Mouse (Mus musculus): ENCODE results near the gene Cldn6. TPM values are rescaled to one million over a fixed set of nuclear protein-coding genes. Genes with fewer than 3 reads are reported as not detected.
A peak's percentile ranks its signal among the peaks of the same experiment; 100 is the strongest.

Cldn6 gene
- polyA plus RNA-seq, 1 experiment from 2014 or later, result 9.7 TPM

DNA sequence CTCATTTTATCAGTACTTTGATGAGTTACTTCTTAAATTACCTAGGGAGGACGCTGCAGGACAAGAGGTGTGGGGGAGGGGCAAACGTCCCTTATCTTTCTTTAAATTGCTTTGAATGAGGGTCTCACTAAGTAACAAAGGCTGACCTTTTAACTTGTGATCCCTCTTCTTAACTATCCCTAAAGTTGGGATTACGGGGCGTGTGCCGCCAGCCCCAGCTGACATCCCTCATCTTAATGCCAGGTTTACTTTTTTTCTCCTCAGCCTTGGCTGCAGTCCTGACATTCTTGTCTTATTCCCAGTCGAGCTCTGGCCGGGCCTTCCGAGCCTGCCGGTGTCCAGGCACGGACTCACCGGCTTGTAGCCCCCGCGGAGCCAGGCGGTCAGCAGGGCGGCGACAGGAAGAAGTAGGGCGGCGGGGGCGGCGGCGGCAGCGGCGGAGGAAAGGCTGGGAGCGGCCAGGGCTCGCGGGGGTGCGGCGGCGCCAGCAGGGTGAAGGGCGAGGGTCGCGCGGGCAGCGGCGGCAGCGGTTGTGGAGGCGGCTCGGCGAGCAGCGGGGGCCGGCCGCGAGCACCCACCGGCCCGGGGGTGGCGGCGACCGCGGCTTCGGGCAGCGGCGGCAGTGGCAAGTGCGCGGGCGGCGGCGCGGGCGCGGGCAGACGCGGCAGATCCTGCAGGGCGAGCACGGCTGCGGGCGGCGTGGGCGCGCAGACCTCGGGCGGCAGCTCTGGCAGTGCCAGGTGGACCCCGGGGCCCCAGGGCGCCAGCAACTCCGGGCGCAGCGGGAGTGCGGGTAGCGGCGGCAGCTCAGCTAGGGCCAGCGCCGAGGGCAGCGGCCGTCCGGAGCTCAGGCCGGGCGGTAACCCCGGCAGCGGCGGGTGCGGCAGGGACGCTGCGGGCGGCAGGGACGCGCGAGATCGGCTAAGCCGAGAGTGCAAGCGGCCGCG, 20.4 kb downstream of the Cldn6 start:
- H3K9me3 ChIP-seq (ENCODE audit: control insufficient read depth, low read length), result no peaks in the 10 kb centered on the region
- DNase-seq (ENCODE audit: low spot score) (peak; percentile 63), ATAC-seq (replicated peaks; ENCODE audit: low FRiP score) (peak; percentile 57)
- H3K4me2 ChIP-seq (ENCODE audit: low read depth, low read length, severe bottlenecking), result peak overlapping the region; percentile 100
- peak overlapping the region; percentile 62 for H3K4me3 ChIP-seq (ENCODE audit: low read depth, low read length)
- under 1% methylated on average over 96 of the region's 101 CpGs for WGBS
- H3K4me1 ChIP-seq (replicated peaks; ENCODE audit: control insufficient read depth, insufficient read depth, low read length), result no peaks in the 10 kb centered on the region; the same call in 1 of the 2 replicates
- H3K27me3 ChIP-seq (ENCODE audit: control insufficient read depth, insufficient read depth, low read length), result peaks cover 31% of the 10 kb centered on the region
- H3K27ac ChIP-seq (ENCODE audit: low read depth, low read length), result no peak overlapping the region
- H3K36me3 ChIP-seq (ENCODE audit: control insufficient read depth, insufficient read depth, low read length), result no peaks in the 10 kb centered on the region
- peak overlapping the region; percentile 46; the same call in 1 of the 2 replicates for H3K9ac ChIP-seq (ENCODE audit: low read length)

DNA sequence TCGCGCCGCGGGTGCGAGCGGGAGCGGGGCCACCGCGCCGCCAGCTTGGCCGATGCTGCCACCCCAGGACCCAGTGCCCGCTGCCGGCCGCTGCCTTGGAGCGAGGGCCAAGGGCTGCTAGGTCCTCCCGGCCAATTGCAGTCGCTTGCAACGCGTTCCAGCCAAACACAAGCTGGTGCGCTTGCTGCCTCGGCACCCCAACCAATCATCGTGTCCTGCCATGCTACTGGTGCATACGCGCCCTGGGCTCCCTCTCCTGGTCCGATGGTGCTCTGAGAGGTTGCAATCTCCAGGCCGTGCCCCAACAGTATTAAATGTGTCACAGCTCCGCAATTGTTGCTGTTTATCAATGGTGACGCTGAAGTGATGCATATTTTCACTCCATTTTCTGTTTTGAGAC, 21.0 kb downstream of the Cldn6 start:
- Histone ChIP-seq H3K27me3 (ENCODE audit: control insufficient read depth, insufficient read depth, low read length) (peaks cover 31% of the 10 kb centered on the region), H3K36me3 (ENCODE audit: control insufficient read depth, insufficient read depth, low read length) (no peaks in the 10 kb centered on the region), H3K4me1 (replicated peaks; ENCODE audit: control insufficient read depth, insufficient read depth, low read length) (no peaks in the 10 kb centered on the region; the same call in 1 of the 2 replicates), H3K4me2 (ENCODE audit: low read depth, low read length, severe bottlenecking) (peak overlapping the region; percentile 100), H3K4me3 (ENCODE audit: low read depth, low read length) (peak overlapping the region; percentile 62), H3K27ac (ENCODE audit: low read depth, low read length) (no peak overlapping the region), H3K9ac (ENCODE audit: low read length) (peak overlapping the region; percentile 46; the same call in 1 of the 2 replicates), H3K9me3 (ENCODE audit: control insufficient read depth, low read length) (no peaks in the 10 kb centered on the region)
- DNase-seq (ENCODE audit: low spot score) (peak; percentile 91), ATAC-seq (replicated peaks; ENCODE audit: low FRiP score) (peak; percentile 94)
- WGBS, result 1% methylated on average over 23 of the region's 28 CpGs

DNA sequence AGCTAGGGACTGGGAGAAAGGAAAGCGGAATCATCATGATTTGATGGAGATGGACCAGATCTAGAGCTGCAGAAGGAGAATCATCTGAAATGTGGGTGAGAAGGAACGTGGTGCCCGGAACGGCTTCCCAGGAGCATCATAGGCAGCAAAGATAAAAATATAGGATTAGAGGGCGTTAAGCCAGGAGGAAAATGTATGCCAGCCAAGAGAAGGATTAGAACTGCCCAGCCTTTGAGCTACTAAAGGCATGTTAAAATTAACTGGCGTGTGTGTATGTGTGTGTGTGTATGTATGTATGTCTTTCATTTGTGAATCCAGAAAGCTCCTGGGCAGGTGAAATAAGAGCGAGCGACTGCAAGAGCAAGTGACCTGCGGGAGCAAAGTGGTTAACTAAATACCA, 24.3 kb downstream of the Cldn6 start:
- no peak overlapping the region for H3K9ac ChIP-seq (ENCODE audit: low read length)
- 85% methylated on average over 9 of the region's 9 CpGs for WGBS
- H3K27ac ChIP-seq (ENCODE audit: low read depth, low read length), result no peak overlapping the region
- no peaks in the 10 kb centered on the region for H3K9me3 ChIP-seq (ENCODE audit: control insufficient read depth, low read length)
- H3K27me3 ChIP-seq (ENCODE audit: control insufficient read depth, insufficient read depth, low read length), result peaks cover 26% of the 10 kb centered on the region
- ATAC-seq (replicated peaks; ENCODE audit: low FRiP score) (no peak), DNase-seq (ENCODE audit: low spot score) (no peak)
- no peak overlapping the region for H3K4me3 ChIP-seq (ENCODE audit: low read depth, low read length)
- no peaks in the 10 kb centered on the region; the same call in 1 of the 2 replicates for H3K4me1 ChIP-seq (replicated peaks; ENCODE audit: control insufficient read depth, insufficient read depth, low read length)
- no peak overlapping the region for H3K4me2 ChIP-seq (ENCODE audit: low read depth, low read length, severe bottlenecking)
- H3K36me3 ChIP-seq (ENCODE audit: control insufficient read depth, insufficient read depth, low read length), result no peaks in the 10 kb centered on the region

DNA sequence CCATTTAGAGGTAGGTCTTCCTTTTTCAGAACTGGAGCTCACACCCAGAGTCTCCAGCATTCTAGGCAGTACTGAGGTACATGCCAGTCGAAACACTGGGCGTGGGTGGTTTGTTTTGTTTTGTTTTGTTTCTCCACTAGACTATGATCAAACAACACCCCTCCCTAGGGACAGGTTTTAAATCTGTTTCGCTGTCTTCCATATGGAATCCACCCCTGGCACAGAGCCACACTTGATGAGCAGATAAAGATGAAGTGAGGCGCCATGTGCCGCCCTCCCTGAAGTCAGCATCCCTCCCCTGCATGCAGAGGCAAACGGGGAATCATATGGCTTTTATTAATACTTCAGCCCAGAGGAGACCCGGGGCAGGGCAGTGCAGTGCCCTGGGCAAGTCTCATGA, 25.7 kb downstream of the Cldn6 start:
- no peak for DNase-seq (ENCODE audit: low spot score)
- Histone ChIP-seq H3K27me3 (ENCODE audit: control insufficient read depth, insufficient read depth, low read length) (peaks cover 12% of the 10 kb centered on the region), H3K9ac (ENCODE audit: low read length) (no peak overlapping the region), H3K36me3 (ENCODE audit: control insufficient read depth, insufficient read depth, low read length) (no peaks in the 10 kb centered on the region), H3K4me1 (replicated peaks; ENCODE audit: control insufficient read depth, insufficient read depth, low read length) (no peaks in the 10 kb centered on the region), H3K4me2 (ENCODE audit: low read depth, low read length, severe bottlenecking) (no peak overlapping the region), H3K27ac (ENCODE audit: low read depth, low read length) (no peak overlapping the region), H3K9me3 (ENCODE audit: control insufficient read depth, low read length) (no peaks in the 10 kb centered on the region), H3K4me3 (ENCODE audit: low read depth, low read length) (no peak overlapping the region)
- WGBS, result 64% methylated on average over 7 of the region's 7 CpGs
- ATAC-seq (replicated peaks; ENCODE audit: low FRiP score), result no peak

DNA sequence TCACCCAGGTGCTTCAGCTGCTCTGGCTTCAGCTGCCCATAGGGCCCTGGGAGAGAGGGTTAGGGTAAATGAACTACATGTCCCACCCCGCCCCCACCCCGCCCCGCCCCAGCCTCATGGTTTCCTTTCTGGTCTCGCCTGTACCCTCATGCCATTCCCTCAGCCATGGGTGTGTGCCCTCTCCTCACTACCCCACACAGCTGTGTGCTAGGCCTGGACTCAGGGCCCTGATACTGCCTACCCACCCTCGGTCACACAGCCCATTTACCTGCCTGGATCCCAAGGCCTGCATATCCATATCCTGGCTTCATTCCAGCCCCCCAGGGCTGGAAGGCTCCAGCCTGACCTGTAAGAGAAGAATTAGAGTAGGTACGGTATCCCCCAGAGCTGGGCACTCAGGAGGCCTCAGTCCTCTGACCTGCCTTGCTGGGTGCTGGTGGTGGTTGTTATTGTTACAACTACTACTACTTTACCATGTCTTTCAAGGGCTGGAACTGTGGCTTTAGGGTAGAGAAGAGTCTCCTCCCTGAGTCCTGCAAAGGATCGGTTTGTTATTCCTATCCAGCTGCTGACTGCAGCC, 26.6 kb downstream of the Cldn6 start:
- H3K4me3 ChIP-seq (ENCODE audit: low read depth, low read length), result no peak overlapping the region
- no peak overlapping the region for H3K27ac ChIP-seq (ENCODE audit: low read depth, low read length)
- no peaks in the 10 kb centered on the region for H3K9me3 ChIP-seq (ENCODE audit: control insufficient read depth, low read length)
- DNase-seq (ENCODE audit: low spot score) (no peak), ATAC-seq (replicated peaks; ENCODE audit: low FRiP score) (peak; percentile 51)
- no peak overlapping the region for H3K9ac ChIP-seq (ENCODE audit: low read length)
- no peaks in the 10 kb centered on the region for H3K36me3 ChIP-seq (ENCODE audit: control insufficient read depth, insufficient read depth, low read length)
- H3K27me3 ChIP-seq (ENCODE audit: control insufficient read depth, insufficient read depth, low read length), result peaks cover 5% of the 10 kb centered on the region
- H3K4me2 ChIP-seq (ENCODE audit: low read depth, low read length, severe bottlenecking), result no peak overlapping the region
- H3K4me1 ChIP-seq (replicated peaks; ENCODE audit: control insufficient read depth, insufficient read depth, low read length), result no peaks in the 10 kb centered on the region
- 74% methylated on average over 7 of the region's 7 CpGs for WGBS

DNA sequence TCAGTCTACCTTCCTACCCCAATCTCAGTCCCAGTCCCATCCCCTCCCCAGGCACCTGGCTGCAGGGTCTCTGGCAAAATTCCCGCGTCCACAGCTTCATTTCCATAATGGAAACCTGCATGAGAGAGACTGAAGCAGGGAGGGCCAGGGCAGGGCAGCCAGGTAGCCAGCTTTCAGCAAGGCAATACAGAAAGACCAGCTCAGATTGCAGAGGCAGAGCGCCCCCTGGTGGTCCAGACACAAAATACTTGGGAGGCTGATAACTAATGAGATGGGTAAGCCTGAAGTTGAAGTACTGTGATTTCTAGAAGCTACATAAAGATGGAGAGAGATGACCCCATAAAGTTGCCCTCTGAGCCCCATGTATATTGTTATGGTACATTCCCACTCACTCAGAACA, 27.2 kb downstream of the Cldn6 start:
- peak; percentile 89 for DNase-seq (ENCODE audit: low spot score)
- Histone ChIP-seq H3K4me2 (ENCODE audit: low read depth, low read length, severe bottlenecking) (no peak overlapping the region), H3K27ac (ENCODE audit: low read depth, low read length) (no peak overlapping the region), H3K36me3 (ENCODE audit: control insufficient read depth, insufficient read depth, low read length) (no peaks in the 10 kb centered on the region), H3K9ac (ENCODE audit: low read length) (no peak overlapping the region), H3K9me3 (ENCODE audit: control insufficient read depth, low read length) (no peaks in the 10 kb centered on the region), H3K27me3 (ENCODE audit: control insufficient read depth, insufficient read depth, low read length) (no peaks in the 10 kb centered on the region; the same call in 1 of the 2 replicates), H3K4me1 (replicated peaks; ENCODE audit: control insufficient read depth, insufficient read depth, low read length) (no peaks in the 10 kb centered on the region), H3K4me3 (ENCODE audit: low read depth, low read length) (no peak overlapping the region)
- ATAC-seq (replicated peaks; ENCODE audit: low FRiP score), result peak; percentile 67
- 2% methylated on average over 3 of the region's 3 CpGs for WGBS

GRCm38 (mm10) chr17:23717003-23717402, 38.0 kb downstream of the Cldn6 start:
- Histone ChIP-seq H3K27me3 (ENCODE audit: control insufficient read depth, insufficient read depth, low read length) (no peaks in the 10 kb centered on the region), H3K4me1 (replicated peaks; ENCODE audit: control insufficient read depth, insufficient read depth, low read length) (no peaks in the 10 kb centered on the region), H3K9ac (ENCODE audit: low read length) (no peak overlapping the region), H3K9me3 (ENCODE audit: control insufficient read depth, low read length) (no peaks in the 10 kb centered on the region), H3K4me2 (ENCODE audit: low read depth, low read length, severe bottlenecking) (no peak overlapping the region), H3K36me3 (ENCODE audit: control insufficient read depth, insufficient read depth, low read length) (no peaks in the 10 kb centered on the region), H3K27ac (ENCODE audit: low read depth, low read length) (no peak overlapping the region), H3K4me3 (ENCODE audit: low read depth, low read length) (no peak overlapping the region)
- ATAC-seq (replicated peaks; ENCODE audit: low FRiP score) (no peak), DNase-seq (ENCODE audit: low spot score) (no peak)
- WGBS, result 63% methylated on average over 2 of the region's 2 CpGs

- H3K27ac ChIP-seq (ENCODE audit: low read depth, low read length), result no peak overlapping the region
- no peaks in the 10 kb centered on the region for H3K9me3 ChIP-seq (ENCODE audit: control insufficient read depth, low read length)
- H3K4me2 ChIP-seq (ENCODE audit: low read depth, low read length, severe bottlenecking), result no peak overlapping the region
- ATAC-seq (replicated peaks; ENCODE audit: low FRiP score) (no peak), DNase-seq (ENCODE audit: low spot score) (no peak)
- H3K4me3 ChIP-seq (ENCODE audit: low read depth, low read length), result no peak overlapping the region
- H3K4me1 ChIP-seq (replicated peaks; ENCODE audit: control insufficient read depth, insufficient read depth, low read length), result no peaks in the 10 kb centered on the region
- H3K27me3 ChIP-seq (ENCODE audit: control insufficient read depth, insufficient read depth, low read length), result no peaks in the 10 kb centered on the region
- WGBS, result 8% methylated on average over 1 of the region's 1 CpGs
- no peaks in the 10 kb centered on the region for H3K36me3 ChIP-seq (ENCODE audit: control insufficient read depth, insufficient read depth, low read length)
- no peak overlapping the region for H3K9ac ChIP-seq (ENCODE audit: low read length)
Measured at GRCm38 (mm10) chr17:23719455-23719854, 40.4 kb downstream of the Cldn6 start.

Measured in forebrain, embryonic 11.5 days (tissue).